Mouse (Mus musculus) cerebellum, adult 8-10 months (tissue): ENCODE measurements around the gene Elp6.

ENCODE experiments used
- DNase-seq: peaks from one replicate; pipeline ENCODE4 v3.0.0; 2022

Gene Elp6

DNA sequence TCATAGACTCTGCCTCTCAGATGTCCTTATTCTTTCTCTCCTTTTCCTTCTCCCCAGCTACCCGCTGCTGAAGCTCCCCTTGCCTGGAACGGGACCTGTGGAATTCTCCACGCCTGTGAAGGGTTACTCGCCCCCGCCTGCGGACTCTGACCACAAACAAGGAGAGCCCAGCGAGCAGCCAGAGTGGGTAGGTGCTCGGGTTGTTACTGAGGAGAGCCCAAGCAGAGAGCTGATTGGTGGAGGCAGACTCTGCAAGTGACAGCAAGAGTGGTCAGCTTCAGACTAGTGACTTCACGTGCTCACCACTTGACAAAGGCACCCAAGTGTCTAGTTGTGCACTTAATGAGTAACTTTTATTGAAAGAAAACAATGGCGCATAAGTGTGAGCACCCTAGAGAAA is 57.4 kb downstream of the Elp6 start:
- no peak for DNase-seq

DNA sequence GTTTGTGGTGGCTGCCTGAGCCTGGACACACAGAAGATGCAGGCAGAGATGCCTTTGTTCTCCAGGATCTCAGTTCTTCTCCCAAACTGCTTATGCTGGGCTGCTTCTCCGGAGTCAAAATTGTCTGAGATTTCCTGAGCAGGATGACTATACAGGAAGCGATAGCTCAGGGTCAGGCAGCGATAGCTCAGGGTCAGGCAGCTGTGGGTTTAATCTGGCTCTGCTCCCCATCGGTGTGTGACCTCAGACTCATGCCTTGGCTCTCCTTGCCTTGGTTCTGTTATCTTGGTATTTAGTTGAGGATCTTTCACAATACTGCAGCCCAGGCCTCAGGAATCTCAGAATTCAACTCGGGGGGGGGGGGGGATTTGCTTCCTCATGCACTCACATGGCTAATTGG is 61.8 kb downstream of the Elp6 start:
- no peak for DNase-seq

DNA sequence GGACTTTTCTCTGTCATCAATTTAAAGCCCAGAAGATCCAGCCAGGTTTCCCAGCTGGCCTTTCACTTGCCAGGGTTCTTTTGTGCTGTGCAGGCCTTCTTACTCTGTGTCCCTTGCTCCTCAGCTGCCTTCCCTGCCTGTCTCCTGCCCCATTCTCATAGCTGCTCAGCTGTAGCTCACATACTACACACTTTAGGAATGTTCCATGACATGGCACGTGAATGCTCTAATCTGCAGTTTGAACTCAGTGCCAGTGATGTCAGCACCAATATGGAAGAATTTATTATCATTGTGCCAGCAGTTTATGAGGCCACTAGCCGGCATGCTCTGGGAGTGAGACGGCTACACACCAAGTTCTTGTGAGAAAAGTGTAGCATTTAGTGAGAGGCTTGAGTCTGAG is 64.9 kb downstream of the Elp6 start:
- DNase-seq: no peak
